Mouse (Mus musculus): Measurements from ENCODE around the gene Sh2b3.
A peak's percentile ranks its signal among the peaks of the same experiment; 100 is the strongest.

The Sh2b3 gene

DNA sequence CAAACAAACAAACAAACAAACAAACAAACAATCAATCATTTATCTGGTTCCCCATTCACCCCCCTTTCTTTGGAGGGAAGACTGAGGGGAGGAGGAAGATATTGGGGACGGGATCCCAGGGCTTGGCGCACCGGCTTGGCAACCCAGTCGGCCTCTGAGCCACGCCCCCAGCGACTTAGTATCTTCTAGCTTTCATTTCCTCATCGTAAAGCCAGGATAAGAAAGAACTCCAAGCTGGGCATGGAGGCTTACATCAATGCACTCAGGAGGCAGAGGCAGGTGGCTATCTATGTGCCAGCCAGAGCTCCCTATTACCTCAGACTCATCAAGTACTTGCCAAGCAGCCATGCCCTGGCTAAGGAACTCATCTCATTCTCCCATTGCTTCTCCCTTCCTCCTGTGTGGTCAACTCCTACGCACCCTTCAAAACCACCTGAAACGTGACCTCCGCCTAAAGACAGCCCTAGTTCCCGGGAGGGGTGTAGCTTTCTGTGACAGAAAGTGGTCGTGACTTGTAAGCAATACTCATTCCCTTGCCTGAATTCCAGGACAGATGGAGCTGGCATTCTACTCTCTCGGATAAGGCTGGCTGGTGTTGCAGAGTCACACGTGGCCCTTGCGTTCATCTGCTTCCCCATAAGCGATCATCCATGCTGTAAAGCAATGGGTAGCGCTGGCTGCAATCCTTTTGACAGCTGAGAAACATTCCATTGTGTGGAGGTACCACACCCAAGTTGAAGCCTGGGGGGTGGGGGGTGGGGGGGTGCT lies 5.9 kb upstream of the Sh2b3 start:
- DNase-seq (ENCODE audit: low read depth, low spot score) = no peak

DNA sequence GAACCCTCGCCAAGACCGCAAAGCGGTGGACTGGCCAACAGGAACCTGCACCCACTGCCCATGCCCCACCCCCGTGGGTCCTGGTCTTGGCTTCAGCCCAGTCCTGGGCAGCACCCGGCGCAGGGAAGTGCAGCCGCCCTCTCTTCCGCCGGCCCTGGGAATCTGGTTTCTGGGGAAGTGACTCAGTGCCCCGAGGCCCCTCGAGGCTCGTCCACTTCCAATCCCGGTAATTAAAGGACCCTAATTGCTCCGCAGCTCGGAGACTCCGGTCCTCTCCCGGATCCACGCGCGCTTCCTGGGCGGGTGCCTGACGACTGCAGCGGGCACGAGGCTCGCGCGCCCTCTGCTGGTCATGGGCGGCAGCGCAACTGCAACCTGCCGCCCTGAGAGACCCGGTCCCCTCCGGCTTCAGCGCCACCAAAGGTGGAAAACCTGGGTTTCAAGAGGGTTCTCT lies 5.2 kb upstream of the Sh2b3 start:
- DNase-seq (ENCODE audit: low read depth, low spot score) = peak; percentile 65

DNA sequence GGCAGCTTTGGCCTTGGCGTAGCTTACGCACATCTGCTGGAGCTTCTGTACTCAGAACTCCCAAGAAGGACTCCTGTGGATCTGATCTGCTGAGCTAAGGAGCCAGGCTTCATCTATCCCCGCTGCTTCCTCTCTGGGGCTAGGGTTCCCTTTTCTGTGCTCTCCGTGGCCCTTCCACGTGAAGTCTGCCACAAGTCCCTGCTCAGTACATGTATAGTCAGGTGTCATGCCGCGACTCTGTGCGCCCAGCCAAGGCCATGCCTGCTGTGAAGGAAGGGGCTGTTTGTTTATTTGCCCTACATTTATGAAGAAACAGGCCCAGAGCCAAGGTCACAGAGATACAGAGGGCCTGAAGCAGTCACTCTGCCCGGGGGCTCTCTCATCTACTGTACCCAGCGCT lies 4.5 kb upstream of the Sh2b3 start:
- no peak for DNase-seq (ENCODE audit: low read depth, low spot score)

DNA sequence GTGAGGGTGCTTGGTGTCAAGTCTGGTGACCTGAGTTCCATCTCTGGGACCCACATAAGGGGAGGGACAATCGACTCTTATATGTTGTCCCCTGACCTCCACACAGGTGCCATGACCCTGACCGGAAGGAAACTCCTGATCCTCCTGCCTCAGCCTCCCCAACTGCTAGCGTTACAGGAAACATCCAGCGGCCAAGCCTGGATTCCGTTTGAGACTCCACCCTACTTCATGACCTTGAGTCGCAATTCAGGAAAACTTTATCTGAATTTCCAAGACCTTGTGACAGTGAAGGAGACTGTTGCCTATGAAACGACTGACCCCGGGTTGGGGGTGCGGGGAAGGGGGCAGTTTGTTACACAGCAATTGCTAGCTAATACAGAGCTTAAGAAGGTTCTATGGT lies 4.1 kb upstream of the Sh2b3 start:
- no peak for DNase-seq (ENCODE audit: low read depth, low spot score)

DNA sequence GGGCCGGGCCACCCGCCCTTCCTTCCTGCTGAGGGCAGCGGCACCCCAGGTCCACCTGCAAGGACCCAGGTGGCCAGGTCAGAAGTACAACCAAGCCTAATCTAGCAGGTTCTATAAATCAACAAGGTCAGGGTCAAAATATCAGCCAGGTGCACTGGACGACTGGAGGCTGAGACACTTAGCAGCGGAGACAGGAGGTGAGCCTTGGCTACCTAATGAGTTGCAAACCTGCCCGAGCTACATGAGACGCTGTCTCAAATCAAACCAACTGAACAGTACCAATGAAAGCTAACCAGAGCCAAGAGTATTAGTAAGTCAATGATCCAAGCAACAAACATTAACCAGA lies 1.7 kb upstream of the Sh2b3 start:
- DNase-seq (ENCODE audit: low read depth, low spot score) = no peak

DNA sequence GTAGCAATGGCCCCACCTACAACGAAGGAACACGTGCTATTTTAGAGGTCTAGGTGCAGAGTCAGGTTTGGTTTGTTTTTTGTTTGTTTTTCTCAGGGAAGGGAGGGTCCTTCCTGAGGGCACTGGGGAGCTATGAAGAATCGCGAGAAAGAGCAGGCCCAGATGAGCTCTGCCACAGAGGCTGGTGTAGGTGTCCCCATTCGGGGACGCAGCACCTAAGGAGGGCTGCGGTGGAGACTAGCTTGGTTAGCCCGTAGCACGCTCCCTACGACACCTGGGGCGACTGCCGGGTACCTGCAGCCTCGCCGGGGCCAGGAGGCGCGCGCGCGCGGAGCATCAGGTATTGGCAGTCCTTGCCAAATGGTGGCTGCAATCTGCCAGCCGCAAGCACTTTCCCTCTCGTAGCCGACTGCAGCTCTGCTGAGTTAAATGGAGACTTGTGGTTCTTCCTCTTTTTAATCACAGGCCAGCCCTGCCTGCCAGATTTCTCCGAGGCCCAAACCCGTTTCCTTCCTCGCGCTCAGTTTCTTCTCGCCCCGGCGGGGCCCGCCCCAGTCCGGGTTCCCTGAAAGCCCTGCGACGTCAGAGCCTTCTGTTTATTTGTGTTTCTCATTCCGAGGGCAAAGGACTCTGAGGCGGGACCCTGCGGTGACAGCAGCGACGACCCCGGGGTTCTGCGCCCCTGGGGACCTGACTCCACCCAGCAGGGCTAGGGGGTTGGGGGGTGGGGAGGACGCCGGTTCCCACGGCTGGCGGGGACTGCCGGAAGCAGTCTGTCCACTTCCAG lies 1.1 kb upstream of the Sh2b3 start:
- peak; percentile 55 for DNase-seq (ENCODE audit: low read depth, low spot score)

DNA sequence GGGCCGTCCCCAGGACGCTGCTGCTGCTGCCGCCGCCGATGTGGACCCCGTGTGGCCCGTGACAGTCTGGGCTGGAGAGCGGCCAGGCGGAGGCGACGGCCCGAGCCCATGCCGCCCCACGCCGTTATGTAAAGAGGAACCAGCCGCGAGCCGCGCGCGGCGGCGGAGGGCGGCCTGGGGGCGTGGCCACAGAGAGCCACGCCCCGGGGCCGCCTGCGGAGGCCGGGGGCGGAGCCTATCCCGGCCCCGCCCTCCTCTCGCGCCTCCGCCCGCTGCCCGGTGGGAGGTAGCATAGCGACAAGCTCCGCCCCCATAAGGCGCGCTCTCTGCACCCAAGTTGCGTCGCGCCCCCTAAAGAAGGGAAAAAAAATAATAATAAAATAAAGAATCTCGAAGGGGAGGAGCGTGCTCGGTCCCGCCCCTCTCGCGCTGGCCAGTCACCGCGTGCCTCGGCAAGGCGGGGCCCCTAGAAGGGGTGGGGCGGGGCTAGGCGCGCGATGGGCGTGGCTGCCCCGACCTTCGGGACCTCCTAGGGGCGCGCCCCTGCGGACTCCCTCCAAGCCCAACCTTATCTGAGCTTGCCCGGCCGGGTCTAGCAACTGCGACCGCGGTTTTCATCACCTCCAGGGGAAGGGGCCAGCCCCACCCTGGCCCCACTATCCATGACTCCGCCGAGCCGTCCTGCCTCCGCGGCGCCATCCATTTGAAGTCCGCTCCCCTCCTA lies 592 bp downstream of the Sh2b3 start:
- peak; percentile 97 for DNase-seq (ENCODE audit: low read depth, low spot score)

DNA sequence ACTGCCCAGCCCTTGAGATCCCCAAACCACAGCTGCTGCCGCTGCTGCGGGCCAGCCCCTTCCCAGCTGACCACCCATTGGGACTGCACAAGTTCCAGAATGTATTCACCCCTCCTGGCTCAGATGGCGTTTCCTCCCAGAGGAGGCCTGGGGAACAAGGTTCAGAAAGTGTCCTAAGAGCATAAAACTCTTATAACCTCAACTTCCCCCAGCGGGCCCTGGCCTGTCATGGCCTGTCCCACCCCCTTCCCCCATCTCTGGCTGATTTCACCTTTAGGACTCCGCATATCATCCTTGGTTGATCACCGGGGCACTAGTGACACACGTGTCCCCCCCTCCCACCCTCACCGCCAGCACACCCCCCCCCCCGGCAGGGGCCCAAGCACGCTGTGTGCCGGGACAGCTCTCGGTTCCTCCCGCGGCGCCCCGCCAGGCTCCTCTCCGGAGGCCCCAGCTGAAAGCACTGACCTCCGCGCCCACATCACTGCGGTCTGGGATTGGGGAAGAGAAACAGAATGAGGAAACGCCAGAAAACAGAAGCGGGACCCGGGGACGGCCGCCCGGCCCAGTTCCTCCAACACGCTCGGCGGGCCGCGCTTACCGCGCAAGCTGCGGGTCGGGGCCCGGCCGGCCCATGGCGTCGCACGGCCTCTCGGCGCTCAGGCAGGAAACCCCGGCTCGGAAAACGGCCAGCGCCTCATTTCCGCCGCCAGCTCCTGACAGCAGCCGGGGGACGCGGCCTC lies 1.3 kb downstream of the Sh2b3 start:
- DNase-seq (ENCODE audit: low read depth, low spot score) = peak; percentile 76

DNA sequence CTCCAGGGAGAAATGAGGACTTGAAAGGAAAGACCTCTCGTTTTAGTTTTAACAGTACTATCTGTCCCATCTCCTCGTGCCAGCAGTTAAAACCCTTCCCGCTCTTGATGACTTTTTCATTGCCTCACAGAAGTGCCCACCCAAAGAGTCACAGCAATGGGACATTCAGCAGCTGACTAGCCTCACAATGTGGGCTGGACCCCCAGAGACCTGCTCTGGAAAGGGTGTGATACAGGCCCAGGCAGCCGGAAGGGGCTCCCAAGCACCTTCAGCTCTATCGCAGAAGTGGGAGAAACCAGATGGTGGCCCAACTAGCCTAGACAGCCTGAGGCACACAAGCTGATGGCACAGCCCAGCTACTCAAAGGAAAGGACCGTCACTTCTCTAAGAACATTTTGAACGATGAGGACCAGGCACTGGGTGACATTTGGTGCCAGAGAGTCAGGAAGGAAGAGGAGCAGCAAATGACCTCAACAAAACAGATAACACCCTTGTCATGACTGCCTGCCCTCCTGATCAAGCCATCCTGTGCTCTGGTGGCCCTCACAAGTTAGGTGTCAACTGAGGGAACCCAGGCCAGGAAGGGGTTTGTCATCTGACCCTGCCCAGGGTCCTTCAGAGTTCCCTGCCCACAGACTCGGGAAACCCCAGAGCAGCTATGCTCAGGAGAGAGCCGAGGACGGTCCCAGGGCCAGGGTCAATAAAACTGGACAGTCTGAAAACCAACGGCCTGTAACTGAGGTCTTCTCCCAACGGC lies 2.3 kb downstream of the Sh2b3 start:
- DNase-seq (ENCODE audit: low read depth, low spot score) = no peak

DNA sequence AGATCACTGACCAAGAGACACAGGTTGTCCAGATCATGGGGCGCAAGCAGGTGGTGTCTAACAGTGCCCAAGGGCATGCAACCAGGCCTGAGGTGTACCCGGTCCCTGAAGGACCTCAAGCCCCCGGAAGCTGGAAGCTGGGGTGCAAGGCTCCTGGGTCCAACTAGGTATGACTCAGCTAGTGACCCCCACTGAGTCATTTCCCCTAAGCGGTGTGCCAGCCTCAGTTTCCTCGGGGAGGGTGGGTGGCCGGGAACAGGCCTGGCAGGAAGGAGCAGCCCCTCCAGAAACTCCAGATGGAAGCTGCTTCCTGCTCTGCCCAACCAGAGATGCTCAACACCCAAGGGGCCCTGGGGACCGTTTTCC lies 3.2 kb downstream of the Sh2b3 start:
- DNase-seq (ENCODE audit: low read depth, low spot score) = no peak

DNA sequence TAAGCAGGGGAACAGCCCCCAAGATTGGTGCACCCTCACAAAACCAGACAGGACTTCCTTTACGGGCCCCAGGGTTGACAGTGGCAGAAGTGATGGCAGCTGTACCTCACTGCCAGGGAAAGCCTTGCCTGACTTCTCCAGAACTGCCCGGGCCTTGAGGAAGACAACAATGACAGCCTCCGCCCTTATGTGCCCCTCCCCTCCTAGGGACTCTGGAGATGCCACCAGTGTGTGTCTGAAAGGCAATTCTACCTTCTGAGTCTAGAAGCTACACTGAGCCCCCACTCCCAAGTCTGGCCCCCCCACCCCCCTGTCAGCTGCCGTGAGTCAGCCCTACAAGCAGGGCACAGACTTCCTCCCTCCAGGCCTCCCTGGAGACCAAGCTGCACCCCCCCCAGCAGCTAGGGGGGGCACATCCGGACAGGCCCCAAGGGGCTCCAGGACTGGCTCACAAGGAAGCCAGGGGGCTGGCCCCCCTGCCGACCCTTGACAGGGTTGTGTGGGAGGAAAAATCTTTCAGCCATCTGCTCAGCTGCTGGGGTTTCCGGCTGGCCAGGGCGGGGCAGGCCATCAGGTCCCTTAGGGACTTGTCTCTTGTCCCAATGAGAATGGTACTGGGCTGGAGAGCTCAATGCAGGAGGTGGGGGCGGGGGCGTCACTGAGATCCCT lies 3.7 kb downstream of the Sh2b3 start:
- peak; percentile 77 for DNase-seq (ENCODE audit: low read depth, low spot score)

DNA sequence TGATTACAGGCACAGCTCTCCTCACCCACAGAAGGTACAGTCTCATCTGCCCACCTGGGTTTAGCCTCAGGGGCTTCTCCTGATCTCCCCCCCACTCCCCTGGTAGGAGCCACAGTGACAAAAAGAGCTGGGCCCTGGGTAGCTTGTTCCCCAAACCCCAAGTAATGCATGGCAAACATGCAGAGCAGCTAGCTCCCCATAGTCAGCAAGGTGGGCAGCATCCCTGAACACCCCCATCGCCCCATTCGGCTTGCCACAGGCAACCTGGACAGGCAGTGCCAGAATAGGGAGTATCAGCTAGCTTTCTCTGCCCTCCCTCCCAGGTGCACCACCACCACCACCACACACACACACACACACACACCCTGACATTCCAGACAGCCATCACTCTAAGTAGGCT lies 4.3 kb downstream of the Sh2b3 start:
- no peak for DNase-seq (ENCODE audit: low read depth, low spot score)

DNA sequence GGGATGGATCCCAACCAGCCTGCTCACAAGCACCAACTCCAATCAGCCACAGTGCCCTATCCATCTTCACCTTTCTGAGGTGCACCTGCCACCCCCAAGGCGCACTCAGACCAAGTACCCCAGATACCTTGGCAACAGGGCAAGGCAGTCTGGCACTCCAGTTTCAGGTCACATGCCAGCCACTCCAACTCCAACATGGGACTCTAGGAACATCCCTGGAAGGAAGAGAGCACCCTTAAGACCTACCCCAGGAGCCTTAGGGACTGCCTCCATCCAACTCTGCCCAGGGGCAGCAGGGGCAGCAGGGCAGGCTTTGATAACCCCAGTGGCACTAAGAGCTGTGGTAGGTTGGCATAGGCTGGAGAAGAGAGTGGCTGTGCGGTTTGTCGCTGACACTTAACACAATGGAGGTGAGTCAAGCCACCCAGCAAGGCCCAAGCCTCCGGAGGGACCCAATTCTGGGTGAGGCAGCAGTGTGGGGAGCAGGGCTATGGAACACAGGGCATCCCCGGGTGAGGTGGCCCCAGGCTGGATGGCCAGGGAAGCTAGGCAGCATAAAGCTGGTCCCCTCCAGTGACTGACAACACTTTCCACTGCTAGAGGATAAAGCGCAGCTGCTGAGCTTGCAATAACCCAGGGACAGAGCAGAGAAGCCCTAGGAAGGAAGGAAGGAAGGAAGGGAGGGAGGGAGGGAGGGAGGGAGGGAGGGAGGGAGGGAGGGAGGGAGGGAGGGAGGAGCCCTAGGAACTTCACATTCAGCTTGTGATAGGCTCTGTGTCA lies 4.9 kb downstream of the Sh2b3 start:
- DNase-seq (ENCODE audit: low read depth, low spot score) = no peak

DNA sequence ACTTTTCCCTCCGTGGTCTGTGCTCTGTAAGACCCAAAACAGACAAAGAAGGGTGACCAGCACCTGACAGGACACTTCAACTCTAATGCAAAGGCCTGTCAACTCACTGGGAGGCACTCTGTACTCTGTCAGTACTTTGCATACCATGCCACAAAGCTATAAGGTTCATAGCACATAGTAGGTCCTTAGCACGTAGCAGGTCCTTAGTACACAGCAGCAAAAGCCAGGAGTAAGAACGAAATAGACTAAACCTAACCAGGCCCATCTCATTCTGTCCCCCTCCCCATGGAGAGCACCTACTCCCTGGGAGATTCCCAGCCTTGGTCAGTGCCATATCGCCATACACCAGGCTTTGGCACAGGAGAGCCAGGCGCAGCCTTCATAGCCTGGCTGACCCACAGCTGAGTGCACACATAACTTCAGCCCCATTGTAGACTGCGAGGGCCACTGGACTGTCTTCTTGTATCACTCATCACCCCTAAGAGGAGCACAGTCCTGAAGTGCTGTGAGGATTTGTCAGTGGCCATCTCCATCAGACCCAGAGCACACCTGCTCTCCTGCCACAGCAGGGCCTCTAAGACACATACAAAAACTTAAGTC lies 6.3 kb downstream of the Sh2b3 start:
- DNase-seq (ENCODE audit: low read depth, low spot score) = no peak

DNA sequence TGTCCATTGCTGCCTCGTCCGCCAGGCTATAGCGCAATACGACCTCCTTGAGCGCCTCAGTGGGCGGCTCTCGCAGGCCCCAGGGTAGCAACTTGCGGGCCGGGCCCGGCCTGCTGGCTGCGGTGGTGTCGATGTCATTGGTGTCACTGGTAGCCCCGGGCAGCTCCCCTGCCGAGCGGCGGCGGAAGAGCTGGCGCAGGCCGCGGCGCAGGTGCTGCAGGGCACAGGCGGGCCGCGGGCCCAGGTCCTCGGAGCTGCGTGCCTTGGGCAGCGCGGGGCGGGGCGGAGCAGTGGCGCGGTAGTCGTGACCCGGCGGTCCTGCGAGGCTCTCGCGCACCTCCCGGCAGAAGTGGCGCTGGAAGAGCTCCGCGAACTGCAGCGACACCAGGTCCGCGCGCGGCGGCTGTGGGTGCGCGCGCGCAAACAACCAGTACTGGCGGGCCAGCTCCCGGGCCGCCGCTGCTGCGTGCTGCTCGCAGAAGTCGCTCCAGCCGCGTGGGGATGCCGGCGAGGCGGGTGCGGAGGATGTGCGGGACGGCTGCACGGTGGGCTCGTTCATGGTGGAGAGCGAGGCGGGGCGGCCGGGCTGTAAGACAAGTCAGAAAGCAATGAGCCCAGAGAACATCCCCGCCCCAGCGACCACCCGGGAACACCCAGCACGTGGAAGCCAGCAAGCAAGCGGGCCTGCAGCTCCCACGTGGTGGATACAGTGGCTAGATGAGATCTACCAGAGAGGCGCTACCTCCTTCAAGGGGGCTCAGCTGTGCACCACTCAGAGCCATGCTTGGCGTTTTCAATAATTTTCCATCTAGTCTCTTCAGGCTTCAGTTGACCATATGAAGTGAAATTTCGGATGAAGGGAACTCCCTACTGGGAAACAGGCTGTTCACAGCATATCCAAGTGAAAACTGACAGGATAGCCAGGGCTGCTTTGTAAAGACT lies 8.7 kb downstream of the Sh2b3 start:
- DNase-seq (ENCODE audit: low read depth, low spot score) = no peak

DNA sequence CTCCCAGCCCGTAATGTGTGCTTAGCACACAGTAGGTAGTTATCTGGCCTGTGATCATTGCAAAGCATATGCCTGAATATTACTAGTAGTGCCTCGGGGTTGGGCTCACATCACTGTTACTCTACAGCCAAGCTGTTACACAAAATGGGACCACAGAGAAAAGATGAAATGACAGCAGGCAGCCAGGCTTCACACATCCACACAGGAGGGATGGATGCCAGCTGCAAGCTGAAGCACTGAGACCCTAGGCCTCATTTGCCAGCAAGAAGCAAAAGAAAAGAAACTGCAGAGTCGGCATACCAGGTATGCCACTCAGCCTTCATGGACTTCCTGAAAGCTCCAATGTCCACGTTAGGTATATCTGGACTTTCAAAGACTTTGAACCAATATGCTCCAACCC lies 9.6 kb downstream of the Sh2b3 start:
- DNase-seq (ENCODE audit: low read depth, low spot score) = no peak

DNA sequence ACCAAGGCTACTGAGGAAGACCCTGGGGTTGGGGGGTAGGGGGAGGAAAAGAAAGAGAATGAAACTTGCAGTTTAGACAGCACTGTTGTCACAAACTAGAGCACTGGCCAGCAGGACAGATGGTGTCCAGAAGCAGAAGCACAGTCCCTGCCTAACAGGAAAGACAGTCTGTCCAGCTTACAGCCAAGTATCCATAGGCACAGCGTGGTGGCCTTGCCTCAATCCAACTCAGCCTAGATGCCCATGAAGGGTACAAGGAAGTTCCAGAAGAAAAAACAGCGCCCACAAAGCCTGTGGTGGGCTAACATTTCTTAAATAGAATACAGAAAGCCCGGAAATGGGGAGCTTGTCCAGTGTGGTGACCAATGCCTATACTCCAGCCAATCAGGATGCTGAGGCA lies 11.8 kb downstream of the Sh2b3 start:
- no peak for DNase-seq (ENCODE audit: low read depth, low spot score)

DNA sequence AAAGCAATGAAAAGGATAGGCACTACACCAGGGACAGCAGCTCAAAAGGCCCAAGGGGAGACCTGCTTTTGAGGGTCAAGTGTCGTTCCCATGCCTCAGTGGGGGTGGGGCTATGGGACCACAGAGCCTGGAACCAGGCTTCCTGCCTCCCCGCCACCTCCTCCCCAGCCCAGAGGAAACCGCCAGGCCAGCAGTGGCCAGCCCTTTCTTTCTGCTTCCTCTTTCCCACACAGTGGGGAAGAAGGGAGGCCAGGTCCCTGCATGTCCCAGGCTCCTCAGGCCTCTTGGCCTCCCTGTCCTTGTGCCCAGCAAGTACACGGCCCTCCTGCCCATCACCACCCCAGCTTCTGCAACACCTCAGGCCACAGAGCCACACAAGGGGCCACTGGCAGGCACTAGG lies 13.3 kb downstream of the Sh2b3 start:
- DNase-seq (ENCODE audit: low read depth, low spot score) = no peak

Measured in skeletal muscle tissue, adult 2 months (tissue).